Mouse (Mus musculus) heart, embryonic 14.5 days (tissue): Measurements from ENCODE around the gene Nudt21. TPM values are rescaled to one million over a fixed set of nuclear protein-coding genes. Genes with fewer than 3 reads are reported as not detected.

Source experiments
- ATAC-seq: fragments of 200-750 bp; cut with Nextera tagmentation; 2 replicates; pipeline ENCODE4 v1.8.0; 2017; ENCODE audit warnings: low read depth, moderate TSS enrichment; ENCODE audit not compliant: insufficient number of reproducible peaks, insufficient read depth, low FRiP score
- H3K27ac ChIP-seq, 2 experiments: fragments of 200-500 bp in 1 of 2; fragments of 300-500 bp in 1 of 2; sonication (generic) in 1 of 2; replicated peaks in 1 of 2; 2 replicates each; pipeline ENCODE4 v1.5.1; 2012 to 2014; ENCODE audit warnings: low read depth in 2 of 2, low read length in 2 of 2, control low read depth in 1 of 2, mild to moderate bottlenecking in 1 of 2, mixed read lengths in 1 of 2; ENCODE audit not compliant: control insufficient read depth in 1 of 2, insufficient read depth in 1 of 2
- H3K27me3 ChIP-seq: fragments of 300-500 bp; sonication (generic); 2 replicates; pipeline ENCODE4 v1.6.1; 2014; ENCODE audit warnings: mild to moderate bottlenecking, low read length, control low read depth; ENCODE audit not compliant: control insufficient read depth, insufficient read depth
- H3K36me3 ChIP-seq: fragments of 300-500 bp; sonication (generic); 2 replicates; pipeline ENCODE4 v1.6.1; 2014; ENCODE audit warnings: mild to moderate bottlenecking, control low read depth, low read length, mixed read lengths; ENCODE audit not compliant: control insufficient read depth, insufficient read depth
- H3K4me1 ChIP-seq, 2 experiments: fragments of 200-500 bp in 1 of 2; fragments of 300-500 bp in 1 of 2; sonication (generic) in 1 of 2; 2 replicates each; pipeline ENCODE4 v1.6.1; 2012 to 2014; ENCODE audit warnings: low read length in 2 of 2, control low read depth in 1 of 2, mixed read lengths in 1 of 2; ENCODE audit not compliant: control insufficient read depth in 2 of 2, insufficient read depth in 2 of 2
- H3K4me2 ChIP-seq: fragments of 300-500 bp; sonication (generic); 2 replicates; pipeline ENCODE4 v1.6.1; 2014; ENCODE audit warnings: mild to moderate bottlenecking, low read length
- H3K4me3 ChIP-seq, 2 experiments: fragments of 200-500 bp in 1 of 2; fragments of 300-500 bp in 1 of 2; sonication (generic) in 1 of 2; 2 replicates each; pipeline ENCODE4 v1.5.1; 2012 to 2014; ENCODE audit warnings: low read length in 2 of 2, mild to moderate bottlenecking in 2 of 2, control low read depth in 1 of 2, low read depth in 1 of 2, moderate library complexity in 1 of 2; ENCODE audit not compliant: control insufficient read depth in 1 of 2, insufficient read depth in 1 of 2
- H3K9ac ChIP-seq: fragments of 300-500 bp; sonication (generic); 2 replicates; pipeline ENCODE4 v1.6.1; 2014; ENCODE audit warnings: mild to moderate bottlenecking, low read length
- H3K9me3 ChIP-seq: fragments of 300-500 bp; sonication (generic); 2 replicates; pipeline ENCODE4 v1.6.1; 2016; ENCODE audit warnings: low read length, control low read depth; ENCODE audit not compliant: control insufficient read depth
- WGBS: fragments of 180-500 bp; shearing (Covaris S2); extraction: QIAGEN DNeasy Blood & Tissue Kit; methylation state at CpG from one replicate; pipeline ENCODE4 v1.1.7; 2014; 5-methylcytosine and 5-hydroxymethylcytosine counted together
- polyA plus RNA-seq: library from polyadenylated mRNA; unstranded; fragments of >200 nt; fragmentation: Nextera tagmentation; extraction: Ambion mirVana; gene quantifications from 2 replicates; pipeline ENCODE4 v1.2.1, GENCODE M21; 2014

The Nudt21 gene
- polyA plus RNA-seq, 1 experiment from 2014 or later = 88.1 TPM

GRCm38 (mm10) chr8:93989739-93990138 is 47.1 kb downstream of the Nudt21 start:
- Histone ChIP-seq H3K9me3 (peaks cover 13% of the 10 kb centered on the region; the same call in 1 of the 2 replicates), H3K4me2 (no peak overlapping the region), H3K9ac (no peak overlapping the region), H3K27me3 (no peaks in the 10 kb centered on the region), H3K4me1 (no peaks in the 10 kb centered on the region), H3K36me3 (peaks cover 57% of the 10 kb centered on the region), H3K4me3 (no peak overlapping the region), H3K27ac (no peak overlapping the region)
- 91% methylated on average over 4 of the region's 4 CpGs for WGBS
- ATAC-seq = no peak

GRCm38 (mm10) chr8:93984731-93985130 is 52.1 kb downstream of the Nudt21 start:
- Histone ChIP-seq H3K4me2 (no peak overlapping the region), H3K27me3 (no peaks in the 10 kb centered on the region), H3K36me3 (peaks cover 90% of the 10 kb centered on the region), H3K27ac (no peak overlapping the region), H3K9ac (no peak overlapping the region), H3K4me1 (no peaks in the 10 kb centered on the region; a peak in 1 of 4 replicates), H3K4me3 (no peak overlapping the region), H3K9me3 (no peaks in the 10 kb centered on the region)
- ATAC-seq = no peak
- 86% methylated on average over 3 of the region's 3 CpGs for WGBS

DNA sequence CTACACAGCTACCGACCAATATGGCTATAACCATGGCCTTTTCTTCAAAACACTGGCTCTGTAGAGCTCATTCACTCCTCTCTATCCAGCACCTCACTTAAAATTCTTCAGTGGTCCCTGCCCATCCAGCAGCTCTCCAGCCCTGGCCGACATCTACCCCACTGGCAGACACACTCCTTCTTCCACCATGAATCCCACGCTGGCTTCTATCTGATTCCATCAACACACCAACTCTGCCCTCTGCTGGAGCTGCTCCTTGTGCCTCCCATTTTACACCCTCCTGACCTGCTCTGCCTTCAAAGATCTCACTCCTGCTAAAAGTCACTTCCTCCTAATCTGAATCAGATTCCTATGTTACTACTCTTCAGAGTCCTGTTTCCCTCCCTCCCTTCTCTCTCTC is 53.0 kb downstream of the Nudt21 start:
- no peak overlapping the region for H3K9ac ChIP-seq
- WGBS = 73% methylated on average over 3 of the region's 3 CpGs
- H3K4me1 ChIP-seq = no peaks in the 10 kb centered on the region; a peak in 1 of 4 replicates
- no peak overlapping the region for H3K4me3 ChIP-seq
- ATAC-seq = no peak
- no peak overlapping the region for H3K27ac ChIP-seq
- H3K9me3 ChIP-seq = no peaks in the 10 kb centered on the region
- no peak overlapping the region for H3K4me2 ChIP-seq
- no peaks in the 10 kb centered on the region for H3K27me3 ChIP-seq
- peaks cover 91% of the 10 kb centered on the region for H3K36me3 ChIP-seq

GRCm38 (mm10) chr8:93981679-93982215 is 55.1 kb downstream of the Nudt21 start:
- H3K27me3 ChIP-seq = no peaks in the 10 kb centered on the region
- H3K9me3 ChIP-seq = no peaks in the 10 kb centered on the region
- H3K9ac ChIP-seq = no peak overlapping the region
- no peak overlapping the region for H3K4me2 ChIP-seq
- H3K4me1 ChIP-seq = no peaks in the 10 kb centered on the region; a peak in 1 of 4 replicates
- ATAC-seq = no peak
- no peak overlapping the region for H3K27ac ChIP-seq
- peaks cover 96% of the 10 kb centered on the region for H3K36me3 ChIP-seq
- no peak overlapping the region for H3K4me3 ChIP-seq
- WGBS = 84% methylated on average over 5 of the region's 5 CpGs

GRCm38 (mm10) chr8:93980141-93980540 is 56.7 kb downstream of the Nudt21 start:
- Histone ChIP-seq H3K9me3 (no peaks in the 10 kb centered on the region), H3K4me3 (no peak overlapping the region), H3K27me3 (no peaks in the 10 kb centered on the region), H3K4me1 (peaks cover 0 to 2% of the 10 kb centered on the region in 2 experiments; a peak in 1 of 4 replicates), H3K27ac (no peak overlapping the region), H3K36me3 (peaks cover 96% of the 10 kb centered on the region), H3K4me2 (no peak overlapping the region), H3K9ac (no peak overlapping the region)
- ATAC-seq = no peak
- 90% methylated on average over 4 of the region's 4 CpGs for WGBS

GRCm38 (mm10) chr8:93976446-93977211 is 60.2 kb downstream of the Nudt21 start:
- Histone ChIP-seq H3K36me3 (peaks cover 97% of the 10 kb centered on the region), H3K4me1 (peaks cover 0 to 2% of the 10 kb centered on the region in 2 experiments; a peak in 1 of 4 replicates), H3K27me3 (no peaks in the 10 kb centered on the region), H3K9me3 (no peaks in the 10 kb centered on the region), H3K9ac (no peak overlapping the region), H3K4me2 (no peak overlapping the region), H3K27ac (0 out of 4 replicates have a peak overlapping the region, but pooled peaks of 1 of the 2 experiments have one; percentile 31), H3K4me3 (no peak overlapping the region)
- 81% methylated on average over 6 of the region's 6 CpGs for WGBS
- ATAC-seq = no peak

- Histone ChIP-seq H3K27me3 (no peaks in the 10 kb centered on the region), H3K4me2 (no peak overlapping the region), H3K4me1 (peaks cover 0 to 2% of the 10 kb centered on the region in 2 experiments; a peak in 1 of 4 replicates), H3K36me3 (peaks cover 97% of the 10 kb centered on the region), H3K4me3 (no peak overlapping the region), H3K9me3 (no peaks in the 10 kb centered on the region), H3K9ac (no peak overlapping the region), H3K27ac (no peak overlapping the region)
- 92% methylated on average over 2 of the region's 2 CpGs for WGBS
- no peak for ATAC-seq
These were observed 61.5 kb downstream of the Nudt21 start for GRCm38 (mm10) chr8:93975358-93975757.
